Mouse (Mus musculus) embryonic fibroblast, embryonic 13.5 days (primary cell): ENCODE measurements around the gene Ucma.

Source experiments
- CTCF ChIP-seq: IDR thresholded peaks from 2 replicates; pipeline ENCODE4 v1.5.1; 2011; ENCODE audit warnings: mild to moderate bottlenecking, control low read depth, low read length, moderate library complexity, borderline replicate concordance; ENCODE audit not compliant: insufficient read depth
- POLR2A ChIP-seq: IDR thresholded peaks from 2 replicates; pipeline ENCODE4 v1.6.1; 2011; ENCODE audit warnings: low read depth, mild to moderate bottlenecking, control low read depth, low read length, moderate library complexity

DNA sequence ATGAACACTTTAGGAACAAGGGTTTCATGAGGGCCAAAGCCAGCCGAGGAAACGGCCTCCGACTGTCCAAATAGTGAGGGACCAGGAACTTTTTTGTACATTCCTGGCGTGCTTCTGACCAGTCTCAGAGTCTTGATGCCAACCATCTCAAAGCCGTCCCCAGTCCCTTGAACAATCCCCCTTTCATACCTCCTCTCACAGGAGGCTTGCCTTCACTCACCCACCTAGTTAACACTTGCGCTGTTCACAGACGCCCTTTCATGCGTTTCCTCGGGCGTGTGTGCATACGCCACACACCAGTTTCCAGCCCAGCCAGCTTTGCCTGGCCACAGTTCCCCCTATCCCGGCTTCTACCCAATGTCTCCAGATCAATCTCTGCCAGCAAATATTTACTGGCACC, 17.9 kb upstream of the Ucma start:
- no peak for TF ChIP-seq CTCF
- TF ChIP-seq POLR2A = no peak
